Mouse (Mus musculus) lung, postnatal 25 days (tissue): ENCODE data around the gene Cpm.

ENCODE experiments used
- DNase-seq: peaks from one replicate; pipeline ENCODE4 v3.0.0; 2022; ENCODE audit warnings: low spot score

Cpm gene

DNA sequence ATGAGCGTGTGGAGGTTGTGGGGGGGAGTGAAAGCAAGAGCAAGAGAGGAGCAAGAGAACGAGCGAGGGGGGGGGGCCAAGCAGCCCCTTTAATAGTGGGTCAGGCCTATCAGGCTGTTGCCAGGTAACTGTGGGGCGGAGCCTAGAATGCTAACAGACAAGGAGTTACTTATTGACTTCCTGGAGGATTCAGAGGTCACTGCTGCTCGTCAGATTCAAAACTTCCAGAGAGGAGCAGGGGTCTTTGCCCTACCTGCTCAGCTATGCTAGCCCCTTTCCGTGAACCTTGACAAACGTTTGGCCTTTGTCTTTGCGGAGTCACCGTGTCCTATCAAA is 34.5 kb downstream of the Cpm start:
- DNase-seq = peak; percentile 53

DNA sequence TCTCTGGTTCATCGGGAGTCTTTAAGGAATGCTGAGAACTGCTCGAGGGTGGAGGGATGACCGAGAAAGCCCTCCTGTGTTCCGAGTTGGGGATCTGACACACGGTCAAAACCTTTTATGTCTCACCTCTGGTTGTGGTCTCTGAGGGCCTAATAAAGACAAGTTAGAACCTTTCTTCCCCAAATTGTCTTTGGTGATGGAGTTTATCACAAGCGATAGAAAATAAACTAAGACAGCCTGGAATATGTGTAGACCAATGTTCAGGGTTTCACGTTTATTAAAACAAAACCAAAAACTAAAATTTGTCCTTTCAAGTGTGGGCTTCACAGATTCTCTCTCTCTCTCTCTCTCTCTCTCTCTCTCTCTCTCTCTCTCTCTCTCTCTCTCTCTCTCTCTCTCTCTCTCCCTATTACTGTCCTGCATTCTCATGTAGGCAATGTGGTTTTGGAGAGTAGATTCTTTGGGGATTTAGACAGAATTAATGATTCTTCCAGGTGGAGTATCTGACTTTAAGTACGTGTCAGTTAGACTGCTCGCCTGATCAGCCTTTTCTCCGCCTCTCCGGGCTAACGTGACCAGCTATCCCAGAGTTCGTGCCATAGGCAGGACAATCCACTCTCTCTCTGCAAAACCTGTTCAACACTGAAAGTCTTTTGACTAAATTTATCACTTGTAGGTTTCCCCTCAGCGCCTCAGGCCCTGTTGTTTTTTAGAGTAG is 35.1 kb downstream of the Cpm start:
- DNase-seq = no peak

DNA sequence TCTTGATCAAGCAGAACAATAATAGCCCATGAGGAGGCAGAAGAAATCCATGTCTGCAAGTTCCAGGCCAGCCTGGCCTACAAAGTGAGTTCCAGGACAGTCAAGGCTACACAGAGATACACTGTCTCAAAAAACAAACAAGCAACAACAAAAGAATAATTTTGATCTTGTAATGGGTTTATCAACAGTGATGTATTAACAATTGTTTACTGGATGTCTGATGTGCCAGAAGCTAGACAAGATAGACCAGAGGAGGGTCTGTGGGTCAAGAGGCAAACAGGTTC is 35.6 kb downstream of the Cpm start:
- DNase-seq = no peak

DNA sequence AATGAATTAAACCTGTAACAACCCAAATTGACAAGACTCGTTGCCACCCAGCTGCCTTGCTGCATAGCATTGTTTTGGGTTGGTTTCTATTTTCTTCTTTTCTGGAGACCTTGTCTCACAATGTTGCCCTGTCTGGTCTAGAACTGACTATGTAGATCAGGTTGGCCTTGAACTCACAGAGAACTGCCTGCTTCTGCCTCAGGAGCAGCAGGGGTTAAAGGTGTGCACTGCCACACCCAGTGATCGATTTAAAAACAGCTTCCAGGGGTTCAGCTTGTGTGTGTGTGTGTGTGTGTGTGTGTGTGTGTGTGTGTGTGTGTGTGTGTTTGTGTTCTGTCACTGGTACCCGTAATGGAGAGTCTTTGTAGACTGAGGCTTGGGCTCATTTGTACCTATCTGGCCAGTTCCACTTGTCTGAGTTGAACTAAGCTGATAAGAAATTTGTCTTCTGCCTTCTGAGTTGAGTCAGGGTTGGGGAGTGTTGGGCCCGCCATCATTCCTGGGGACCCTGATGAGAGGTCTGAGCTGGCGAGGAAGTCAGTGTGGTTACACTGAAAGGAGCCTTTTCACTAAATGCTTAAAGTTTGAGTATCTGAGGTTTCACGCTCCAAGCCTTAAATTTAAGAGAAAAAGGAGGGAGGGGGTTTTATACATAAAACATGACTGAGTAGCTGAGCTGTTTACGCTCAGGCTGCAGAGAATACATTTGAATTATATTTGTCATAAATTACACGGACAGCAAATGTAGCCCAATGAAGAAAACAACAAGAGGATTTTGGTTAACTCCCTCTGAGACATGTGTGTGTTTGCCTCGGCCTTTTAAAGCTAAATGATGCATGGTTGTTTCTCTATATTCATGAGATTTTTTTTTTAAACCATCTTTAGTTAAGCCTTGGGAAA is 36.3 kb downstream of the Cpm start:
- no peak for DNase-seq

DNA sequence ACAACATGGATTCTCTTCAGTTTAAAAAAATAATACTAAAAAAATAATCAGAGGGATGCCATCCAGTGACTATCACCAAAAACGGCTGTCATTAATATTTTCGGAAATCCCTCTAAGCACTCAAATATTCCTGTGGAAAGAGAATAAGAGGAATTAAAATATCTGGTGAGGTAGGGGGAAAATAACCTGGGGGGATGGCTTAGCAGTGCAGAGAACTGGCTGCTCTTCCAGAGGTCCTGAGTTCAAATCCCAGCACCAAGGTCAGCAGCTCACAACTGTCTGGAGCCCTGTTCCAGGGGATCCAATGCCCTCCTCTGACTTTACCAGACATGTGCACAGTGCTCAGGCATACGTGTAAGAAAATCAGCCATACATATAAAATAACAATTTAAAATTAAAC is 37.1 kb downstream of the Cpm start:
- DNase-seq = no peak

DNA sequence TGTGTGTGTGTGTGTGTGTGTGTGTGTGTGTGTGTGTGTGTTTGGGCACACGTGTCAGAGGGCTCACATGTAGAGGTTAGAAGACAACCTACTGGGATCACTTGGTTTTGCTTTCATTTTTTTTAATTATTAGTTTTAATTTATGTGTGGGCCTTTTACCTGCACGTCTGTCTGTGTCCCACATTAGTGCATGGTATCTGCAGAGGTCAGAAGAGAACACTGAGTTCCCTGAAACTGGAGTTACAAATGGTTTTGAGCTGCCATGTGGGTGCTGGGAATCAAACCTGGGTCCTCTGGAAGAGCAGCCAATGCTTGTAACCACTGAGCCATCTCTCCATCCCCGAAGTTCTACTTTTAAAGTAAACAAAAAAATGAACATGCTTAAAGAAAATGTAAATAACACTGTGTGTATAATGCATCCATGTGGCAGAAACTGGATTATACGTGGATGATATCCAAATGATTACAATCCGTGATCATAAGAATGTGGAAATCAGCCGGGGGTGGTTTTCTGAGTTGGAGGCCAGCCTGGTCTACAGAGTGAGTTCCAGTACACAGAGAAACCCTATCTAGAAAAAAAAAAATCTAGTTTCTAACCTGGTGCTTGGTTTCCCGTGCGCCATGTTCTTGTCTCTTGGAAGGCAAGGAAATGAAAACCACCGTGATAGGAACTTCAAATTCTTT is 37.8 kb downstream of the Cpm start:
- DNase-seq = no peak

DNA sequence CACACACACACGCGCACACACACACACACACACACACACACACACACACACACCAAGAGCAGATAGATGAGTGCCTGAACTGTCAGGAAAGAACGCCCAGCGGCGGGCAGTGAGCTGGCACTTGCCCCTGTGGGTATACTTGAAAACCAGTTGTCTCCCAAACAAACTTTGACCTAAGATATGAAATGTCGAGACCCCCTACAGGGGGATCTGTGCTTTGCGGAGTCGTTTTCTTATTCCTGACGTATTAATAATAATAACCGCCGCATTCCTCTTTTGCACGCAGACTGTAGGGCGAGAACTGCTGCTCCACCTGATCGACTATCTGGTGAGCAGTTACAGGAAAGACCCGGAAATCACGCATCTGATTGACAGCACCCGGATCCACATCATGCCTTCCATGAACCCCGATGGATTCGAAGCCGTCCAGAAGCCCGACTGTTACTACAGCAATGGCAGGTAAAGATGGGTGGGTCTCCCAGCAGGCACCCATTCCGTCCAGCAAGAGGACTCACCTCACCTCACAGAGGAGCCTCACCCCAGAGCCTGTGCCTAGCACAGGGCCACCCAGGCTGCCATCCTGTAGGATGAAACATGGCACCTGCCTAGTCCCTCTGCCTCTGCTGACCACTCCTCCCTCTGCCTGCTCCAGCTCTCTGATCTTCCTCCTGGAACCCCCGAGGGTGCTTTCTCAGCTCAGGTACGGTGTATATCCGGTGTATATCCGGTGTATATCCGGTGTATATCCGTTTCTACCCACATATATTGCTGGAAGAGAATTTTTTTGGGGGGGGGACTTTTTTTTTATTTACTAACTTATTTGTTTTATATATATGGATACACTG is 38.6 kb downstream of the Cpm start:
- DNase-seq = no peak

DNA sequence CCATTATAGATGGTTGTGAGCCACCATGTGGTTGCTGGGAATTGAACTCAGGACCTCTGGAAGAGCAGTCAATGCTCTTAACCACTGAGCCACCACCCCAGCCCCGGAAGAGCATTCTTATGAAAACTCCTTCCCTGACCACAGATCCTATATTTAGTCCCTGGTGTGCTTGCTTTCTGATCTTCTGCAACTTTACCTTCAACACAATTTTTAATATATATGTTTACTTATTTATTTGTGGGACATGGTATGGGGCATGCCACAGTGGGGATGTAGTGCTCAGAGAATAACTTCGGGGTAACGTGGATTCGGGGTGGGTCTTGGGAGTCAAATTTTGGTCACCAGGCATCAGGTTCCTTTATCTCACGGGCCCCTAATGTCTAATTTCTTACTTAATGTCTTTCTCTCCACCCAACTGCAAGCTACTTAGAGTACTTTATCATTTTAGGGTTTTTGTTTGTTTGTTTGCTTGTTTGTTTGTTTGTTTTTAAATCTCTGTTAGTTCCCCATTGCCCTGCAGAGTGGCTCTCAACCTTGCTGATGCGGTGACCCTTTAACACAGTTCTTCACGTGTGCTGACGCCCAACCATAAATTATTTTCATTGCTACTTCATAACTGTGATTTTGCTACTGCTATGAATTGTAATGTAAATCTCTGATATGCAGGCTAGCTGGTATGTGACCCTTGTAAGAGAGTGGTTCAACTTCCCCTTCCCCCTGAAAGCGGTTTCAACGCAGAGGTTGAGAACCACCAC is 39.4 kb downstream of the Cpm start:
- no peak for DNase-seq

DNA sequence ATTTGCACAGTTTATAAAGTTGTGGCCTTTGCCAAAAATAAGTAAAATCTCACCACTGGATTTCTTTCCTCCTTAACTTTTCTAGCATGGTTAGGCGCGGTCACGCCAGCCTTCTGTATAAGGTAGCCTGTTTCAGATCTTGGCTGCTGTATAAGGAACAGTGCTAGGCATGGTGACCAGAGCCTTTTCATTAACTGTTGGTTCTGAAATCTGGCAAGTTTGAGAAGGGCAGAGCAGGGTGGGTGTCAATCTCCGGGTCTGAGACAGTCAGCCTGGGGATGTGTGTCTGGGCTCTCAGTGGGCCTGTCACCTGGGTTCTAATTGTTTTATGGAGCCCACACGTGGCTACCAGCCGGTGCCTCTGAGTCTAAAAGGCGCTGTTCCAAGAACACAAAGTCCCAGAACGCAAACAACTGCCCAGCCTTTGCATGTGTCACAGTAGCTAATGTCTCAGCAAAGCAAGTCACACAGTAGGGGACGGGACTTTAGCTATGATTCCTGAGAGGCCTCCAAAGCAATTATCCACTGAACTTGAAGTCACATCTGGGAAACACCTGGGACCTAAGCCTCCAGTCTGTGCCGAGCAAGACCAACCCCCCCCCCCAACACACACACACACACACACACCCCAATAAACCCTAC is 40.3 kb downstream of the Cpm start:
- DNase-seq = no peak

DNA sequence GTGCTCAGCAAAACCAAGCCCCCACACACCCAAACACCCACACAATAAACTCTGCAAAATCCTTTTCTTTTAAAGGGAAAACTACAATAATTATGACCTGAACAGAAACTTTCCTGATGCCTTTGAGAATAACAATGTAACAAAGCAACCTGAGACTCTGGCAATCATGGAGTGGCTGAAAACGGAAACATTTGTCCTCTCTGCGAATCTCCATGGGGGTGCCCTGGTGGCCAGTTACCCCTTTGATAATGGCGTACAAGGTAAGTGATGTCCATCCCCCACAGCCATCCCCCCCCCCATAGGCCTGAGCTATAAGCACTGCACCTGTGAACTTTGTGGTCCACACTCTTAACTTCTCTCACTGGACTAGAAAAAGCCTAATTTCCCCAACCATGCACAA is 40.8 kb downstream of the Cpm start:
- DNase-seq = no peak

DNA sequence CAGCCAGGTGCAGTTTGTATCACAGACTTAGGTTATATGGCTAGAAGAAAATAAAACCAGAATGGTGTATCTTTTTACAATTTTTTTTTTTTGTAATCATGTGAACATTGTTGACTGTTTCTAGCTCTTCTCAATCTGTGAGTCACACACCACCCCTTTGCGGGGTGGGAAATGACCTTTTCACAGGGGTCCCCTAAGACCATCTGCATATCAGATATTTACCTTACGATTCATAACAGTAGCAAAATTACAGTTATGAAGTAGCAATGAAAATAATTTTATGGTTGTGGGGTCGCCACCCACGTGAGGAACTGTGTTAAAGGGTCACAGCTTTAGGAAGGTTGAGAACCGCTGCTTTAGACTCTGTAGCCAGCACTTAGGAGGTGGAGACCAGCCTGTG is 41.5 kb downstream of the Cpm start:
- no peak for DNase-seq

DNA sequence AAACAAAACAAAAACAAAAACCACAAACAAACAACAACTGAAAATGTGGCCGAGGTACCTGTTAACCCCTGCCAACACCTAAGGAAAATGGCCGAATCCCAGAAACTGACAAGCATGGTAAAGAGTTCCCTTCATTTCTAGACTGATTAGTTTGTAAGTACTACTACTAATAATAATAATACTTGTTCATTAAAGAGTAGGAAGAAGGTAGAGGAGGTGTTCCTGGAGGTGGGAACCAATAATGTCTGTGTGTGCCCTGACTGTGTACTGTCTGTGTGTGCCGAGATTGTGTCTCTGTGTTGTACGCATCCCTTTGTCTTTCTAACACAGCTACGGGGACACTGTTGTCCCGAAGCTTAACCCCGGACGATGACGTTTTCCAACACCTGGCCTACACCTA is 42.0 kb downstream of the Cpm start:
- no peak for DNase-seq

DNA sequence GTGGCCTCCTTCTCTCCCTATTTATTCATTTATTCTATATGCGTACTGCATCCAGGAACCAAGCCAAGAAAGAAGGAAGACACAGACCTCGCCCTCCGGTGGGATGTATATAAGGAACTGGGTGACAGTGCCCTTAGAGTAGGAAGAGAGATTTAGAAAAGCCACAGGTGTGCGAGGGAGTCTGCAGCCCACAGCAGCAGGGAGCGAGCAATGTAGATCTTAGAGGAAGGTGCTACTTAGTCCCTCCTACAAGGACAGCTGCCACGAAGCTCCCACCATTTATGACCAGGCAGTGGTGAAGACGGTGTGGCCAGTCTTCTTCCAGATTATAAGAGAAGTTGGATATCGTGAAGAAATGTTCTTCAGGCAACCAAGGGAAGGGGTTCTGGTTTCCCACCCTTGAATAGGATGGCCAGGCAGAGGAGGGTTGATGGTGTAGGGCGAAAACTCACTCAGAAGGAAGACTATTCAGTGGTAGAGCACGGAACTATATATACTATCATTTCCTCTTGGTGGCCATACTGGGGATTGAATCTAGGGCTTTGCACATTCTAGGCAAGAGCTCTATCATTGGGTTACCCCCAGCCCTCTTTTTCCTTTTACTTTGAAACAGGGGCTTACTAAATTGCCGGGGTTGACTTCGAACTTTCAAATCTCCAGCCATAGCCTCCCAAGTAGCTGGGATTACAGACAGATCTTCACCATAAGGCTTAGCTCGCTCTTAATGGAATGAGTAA is 42.8 kb downstream of the Cpm start:
- DNase-seq = no peak

DNA sequence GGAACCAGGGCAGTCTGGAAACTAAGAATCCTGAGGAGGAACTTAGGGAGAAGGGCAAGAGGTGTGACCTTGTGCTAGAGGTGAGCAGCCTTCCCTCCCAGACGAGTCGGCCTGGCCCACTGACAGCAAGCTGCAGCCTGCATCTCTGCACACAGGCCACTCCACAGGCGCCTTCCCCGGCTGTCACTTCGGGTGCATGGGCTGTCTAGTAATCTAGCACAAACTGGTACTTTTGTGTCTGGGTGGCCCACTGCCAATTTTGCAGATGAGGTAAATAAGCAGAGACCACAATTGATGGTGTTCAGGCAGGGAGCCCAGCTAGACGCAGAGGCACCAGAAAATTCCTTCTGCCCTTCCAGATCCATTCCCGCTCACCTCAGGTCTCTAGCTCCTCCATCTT is 43.4 kb downstream of the Cpm start:
- no peak for DNase-seq

DNA sequence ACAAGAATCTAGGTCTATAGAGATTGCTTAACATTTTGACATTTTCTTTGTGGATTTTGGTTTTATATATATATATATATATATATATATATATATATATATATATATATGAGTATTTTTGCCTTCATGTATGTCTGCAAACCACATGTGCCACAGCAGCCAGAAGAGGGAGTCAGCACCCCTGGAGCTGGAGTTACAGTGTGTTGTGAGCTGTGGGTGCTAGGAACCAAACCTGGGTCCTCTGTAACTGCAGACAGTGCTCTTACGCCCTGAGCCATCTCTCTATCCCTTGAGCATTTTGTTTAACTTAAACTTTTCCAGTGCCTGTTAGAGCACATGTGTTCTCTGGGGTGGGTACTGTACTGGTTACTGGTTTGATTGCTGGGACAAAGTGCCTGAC is 44.6 kb downstream of the Cpm start:
- no peak for DNase-seq

DNA sequence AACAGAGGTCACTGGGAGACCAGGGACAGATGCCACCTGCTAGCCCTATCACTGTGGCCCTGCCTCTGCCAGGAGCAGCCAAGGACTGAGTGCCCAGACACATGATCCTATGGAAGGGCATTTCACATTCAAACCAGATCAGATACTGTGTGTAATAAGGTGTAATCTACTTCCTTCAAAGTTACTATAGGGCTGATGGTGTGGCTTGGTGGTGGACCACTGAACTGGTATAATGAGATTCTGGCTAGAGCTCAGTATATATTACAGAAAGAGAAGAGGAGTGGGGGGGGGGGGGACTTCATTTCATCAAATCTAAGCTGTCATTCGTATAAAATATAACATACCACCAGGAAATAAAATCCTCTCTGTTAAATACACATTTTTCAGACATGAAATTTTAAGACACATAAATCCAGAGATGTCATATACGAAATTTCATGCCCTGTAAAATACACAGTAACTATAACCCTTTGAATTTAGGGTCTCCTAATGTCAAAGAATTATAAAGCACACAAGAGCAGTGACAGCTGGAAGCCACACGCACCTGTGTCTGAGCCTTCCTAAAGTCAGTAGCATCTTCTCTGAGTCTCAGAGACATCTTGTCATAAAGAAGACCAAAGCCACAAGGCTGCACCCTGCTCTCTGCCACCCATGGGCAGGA is 45.2 kb downstream of the Cpm start:
- no peak for DNase-seq

DNA sequence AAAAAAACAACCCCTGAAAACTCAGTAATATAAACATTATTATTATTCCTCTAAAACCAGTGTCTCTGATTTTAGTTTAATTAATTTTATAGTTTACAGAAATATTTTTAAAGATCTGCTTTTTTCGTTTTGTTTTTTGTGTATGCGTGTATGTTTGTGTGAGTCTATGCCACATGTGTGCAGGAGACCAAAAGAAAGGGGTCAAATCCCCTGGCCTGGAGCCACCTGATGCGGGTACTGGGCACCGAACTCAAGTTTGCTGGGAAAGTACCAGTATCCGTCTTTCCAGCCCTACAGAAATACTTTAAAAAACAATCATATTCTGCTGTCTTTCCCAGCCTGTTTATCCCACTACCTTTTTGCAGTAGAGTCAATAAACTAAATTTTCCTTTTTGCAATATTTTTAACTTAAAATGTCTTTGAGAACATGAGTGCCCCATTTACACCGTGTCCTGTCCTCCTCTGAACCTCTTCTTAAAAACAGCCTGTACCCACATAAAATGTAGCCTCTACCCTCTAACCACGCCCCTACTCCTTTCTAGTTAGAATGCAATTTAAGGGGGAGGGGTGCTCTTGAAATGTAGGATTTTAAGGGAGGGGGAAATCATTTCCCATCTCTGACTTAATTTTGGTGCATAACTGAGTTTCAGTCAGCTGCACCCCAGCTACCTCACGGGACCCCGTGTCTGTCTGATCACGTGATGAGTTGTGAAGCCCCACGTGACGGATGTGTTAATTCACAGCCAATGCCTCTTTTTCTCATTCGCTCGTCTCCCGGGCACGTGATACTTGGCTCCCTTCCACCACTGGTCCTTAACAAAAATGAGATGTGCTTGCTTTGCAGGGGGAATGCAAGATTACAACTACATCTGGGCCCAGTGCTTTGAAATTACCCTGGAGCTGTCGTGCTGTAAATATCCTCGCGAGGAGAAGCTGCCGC is 46.1 kb downstream of the Cpm start:
- DNase-seq = peak; percentile 44

DNA sequence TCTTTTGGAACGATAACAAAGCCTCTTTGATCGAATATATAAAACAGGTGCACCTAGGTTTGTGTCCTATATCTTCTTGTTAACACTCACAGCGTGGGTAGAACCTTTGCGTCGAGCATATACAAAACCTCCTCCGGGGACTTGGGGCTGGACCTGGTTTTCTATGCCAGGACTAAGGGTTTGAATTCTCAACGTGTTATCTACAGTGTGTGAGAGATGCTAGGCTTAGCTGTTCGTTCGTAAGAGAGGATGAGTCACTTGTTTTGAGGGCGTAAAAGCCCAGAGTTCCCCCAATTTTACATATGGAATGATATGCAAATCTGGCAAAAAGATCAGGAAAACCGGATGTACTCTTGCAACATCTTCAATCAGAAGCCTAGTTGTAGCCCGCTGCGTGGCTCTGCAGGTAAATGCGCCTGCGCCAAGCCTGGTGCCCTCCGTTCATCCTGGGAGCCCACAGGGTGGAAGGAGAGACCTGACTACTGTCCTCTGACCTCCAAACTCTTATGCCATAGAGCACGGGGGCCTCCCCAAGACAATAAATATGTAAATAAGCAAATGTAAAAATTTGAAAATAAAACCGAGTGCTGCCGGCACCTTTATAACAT is 46.8 kb downstream of the Cpm start:
- DNase-seq = no peak
